8 mouse cellular contexts compared by ENCODE assay signal in genomic region chr17:23993559-23994428, GRCm38 (mm10). TPM values are rescaled to one million over a fixed set of nuclear protein-coding genes. Genes with fewer than 3 reads are reported as not detected.
DNase-seq lines count a peak whose midpoint lies in the region; ATAC-seq lines count a peak whose summit lies in the region.

No protein-coding gene starts in this region.

- H3K27me3 ChIP-seq in intestine, embryonic 16.5 days (replicated peaks; ENCODE audit: control insufficient read depth, insufficient read depth, low read length): no peaks in the 10 kb centered on the region
- no peaks in the 10 kb centered on the region for H3K27me3 ChIP-seq in midbrain, embryonic 11.5 days (ENCODE audit: control insufficient read depth, insufficient read depth, low read length)

- 10% methylated on average over 31 of the region's 31 CpGs for WGBS in intestine, embryonic 16.5 days
- 10% methylated on average over 31 of the region's 31 CpGs for WGBS in midbrain, embryonic 11.5 days

- H3K9me3 ChIP-seq in intestine, embryonic 16.5 days (ENCODE audit: control insufficient read depth, low read length): no peaks in the 10 kb centered on the region
- H3K9me3 ChIP-seq in midbrain, embryonic 11.5 days (ENCODE audit: control insufficient read depth, low read length): no peaks in the 10 kb centered on the region

- H3K4me2 ChIP-seq in intestine, embryonic 16.5 days (ENCODE audit: low read depth, low read length): peak overlapping the region; percentile 51
- peak overlapping the region; percentile 35 for H3K4me2 ChIP-seq in midbrain, embryonic 11.5 days

- H3K4me3 ChIP-seq in intestine, embryonic 16.5 days (ENCODE audit: low read length): peak overlapping the region; percentile 33
- no peak overlapping the region; the same call in 1 of the 2 replicates for H3K4me3 ChIP-seq in midbrain, embryonic 11.5 days (ENCODE audit: low read depth, low read length)

- peak overlapping the region; percentile 66 for H3K9ac ChIP-seq in intestine, embryonic 16.5 days (ENCODE audit: low read depth, low read length)
- H3K9ac ChIP-seq in midbrain, embryonic 11.5 days (ENCODE audit: low read length): peak overlapping the region; percentile 59

- intact Hi-C loops in left cerebral cortex, postnatal 36 days (cut with DNase I): no loop called here

- peak; percentile 63 for ATAC-seq in intestine, embryonic 16.5 days
- peak; percentile 87 for ATAC-seq in midbrain, embryonic 11.5 days (ENCODE audit: low FRiP score)

- H3K36me3 ChIP-seq in intestine, embryonic 16.5 days (ENCODE audit: control insufficient read depth, insufficient read depth, low read length): no peaks in the 10 kb centered on the region
- H3K36me3 ChIP-seq in midbrain, embryonic 11.5 days (ENCODE audit: control insufficient read depth, insufficient read depth, low read length): no peaks in the 10 kb centered on the region

- H3K4me1 ChIP-seq in intestine, embryonic 16.5 days (ENCODE audit: control insufficient read depth, insufficient read depth, low read length): peaks cover 15% of the 10 kb centered on the region
- H3K4me1 ChIP-seq in midbrain, embryonic 11.5 days (ENCODE audit: control insufficient read depth, insufficient read depth, low read length): peaks cover 6% of the 10 kb centered on the region; the same call in 1 of the 2 replicates

- DNase-seq in adrenal gland, adult 18-20 months (ENCODE audit: low spot score in 2 of 2): peak; percentile 95
- DNase-seq in embryo, embryonic 11 days: peak; percentile 93
- peak; percentile 88 to 94 for DNase-seq in gastrocnemius, postnatal 4 days (ENCODE audit: low spot score in 2 of 2)
- peak; percentile 88 to 91 for DNase-seq in left cerebral cortex, postnatal 36 days (ENCODE audit: low spot score in 2 of 2)
- DNase-seq in midbrain, embryonic 11.5 days (ENCODE audit: low spot score, missing footprints): peak; percentile 99
- peak; percentile 99 for DNase-seq in right cerebral cortex, postnatal 4 days
- peak; percentile 88 for DNase-seq in yolk sac, embryonic 10.5 days (ENCODE audit: low spot score)

- peak overlapping the region; percentile 85 for H3K27ac ChIP-seq in intestine, embryonic 16.5 days (ENCODE audit: low read length)
- H3K27ac ChIP-seq in midbrain, embryonic 11.5 days (ENCODE audit: low read depth, low read length): no peak overlapping the region

RNA-seq across cellular contexts. Expression of gene Prss22, which starts 4.1 kb away (rescaled TPM):
- total RNA-seq in adrenal gland, adult 18-20 months (2021): not detected
- total RNA-seq in gastrocnemius, postnatal 4 days (2021): not detected
- polyA plus RNA-seq in intestine, embryonic 16.5 days (2015; fragmentation: Nextera tagmentation; extraction: Ambion mirVana): 0.13 and 0.26 TPM in 2 replicates
- total RNA-seq in left cerebral cortex, postnatal 36 days (2021): 1 to 10 TPM; 1.2 to 1.8 TPM
- 0.19 TPM in 1 of 2 replicates, not detected in the other for polyA plus RNA-seq in midbrain, embryonic 11.5 days (2014; fragmentation: Nextera tagmentation; extraction: Ambion mirVana)

RNA-seq across cellular contexts. Expression of gene Prss30, which starts 13.4 kb away (rescaled TPM):
- total RNA-seq in adrenal gland, adult 18-20 months (2021): under 1 TPM in 1 of 2 experiments, not detected in 1; 0.64 TPM
- not detected for total RNA-seq in gastrocnemius, postnatal 4 days (2021)
- 3.2 and 4.3 TPM in 2 replicates for polyA plus RNA-seq in intestine, embryonic 16.5 days (2015; fragmentation: Nextera tagmentation; extraction: Ambion mirVana)
- total RNA-seq in left cerebral cortex, postnatal 36 days (2021): under 1 TPM; 0.20 to 0.68 TPM
- polyA plus RNA-seq in midbrain, embryonic 11.5 days (2014; fragmentation: Nextera tagmentation; extraction: Ambion mirVana): not detected in 2 replicates

RNA-seq across cellular contexts. Expression of gene Sbpl, which starts 38.7 kb away (rescaled TPM):
- total RNA-seq in adrenal gland, adult 18-20 months (2021): not detected
- total RNA-seq in gastrocnemius, postnatal 4 days (2021): not detected
- not detected in 2 replicates for polyA plus RNA-seq in intestine, embryonic 16.5 days (2015; fragmentation: Nextera tagmentation; extraction: Ambion mirVana)
- total RNA-seq in left cerebral cortex, postnatal 36 days (2021): not detected
- not detected in 2 replicates for polyA plus RNA-seq in midbrain, embryonic 11.5 days (2014; fragmentation: Nextera tagmentation; extraction: Ambion mirVana)

RNA-seq across cellular contexts. Expression of gene Prss27, which starts 44.1 kb away (rescaled TPM):
- 1 to 10 TPM in 1 of 2 experiments, under 1 TPM in 1; 0.23 to 1.3 TPM for total RNA-seq in adrenal gland, adult 18-20 months (2021)
- total RNA-seq in gastrocnemius, postnatal 4 days (2021): not detected
- 0.11 and 0.17 TPM in 2 replicates for polyA plus RNA-seq in intestine, embryonic 16.5 days (2015; fragmentation: Nextera tagmentation; extraction: Ambion mirVana)
- not detected for total RNA-seq in left cerebral cortex, postnatal 36 days (2021)
- not detected in 2 replicates for polyA plus RNA-seq in midbrain, embryonic 11.5 days (2014; fragmentation: Nextera tagmentation; extraction: Ambion mirVana)

RNA-seq across cellular contexts. Expression of gene Sbp, which starts 52.3 kb away (rescaled TPM):
- not detected for total RNA-seq in adrenal gland, adult 18-20 months (2021)
- total RNA-seq in gastrocnemius, postnatal 4 days (2021): not detected
- polyA plus RNA-seq in intestine, embryonic 16.5 days (2015; fragmentation: Nextera tagmentation; extraction: Ambion mirVana): not detected in 2 replicates
- not detected for total RNA-seq in left cerebral cortex, postnatal 36 days (2021)
- not detected in 2 replicates for polyA plus RNA-seq in midbrain, embryonic 11.5 days (2014; fragmentation: Nextera tagmentation; extraction: Ambion mirVana)
